Mouse (Mus musculus) embryonic facial prominence, embryonic 14.5 days (tissue): ENCODE results near the gene Apobec2. TPM values are rescaled to one million over a fixed set of nuclear protein-coding genes. Genes with fewer than 3 reads are reported as not detected.

Experiments used
- ATAC-seq: fragments of 200-750 bp; cut with Nextera tagmentation; 2 replicates; pipeline ENCODE4 v1.8.0; 2017; ENCODE audit warnings: low read depth, moderate number of reproducible peaks, moderate TSS enrichment
- DNase-seq: peaks from one replicate; pipeline ENCODE4 v3.0.0-alpha.2; 2015; ENCODE audit warnings: low spot score
- H3K27ac ChIP-seq: fragments of 300-500 bp; sonication (generic); replicated peaks from 2 replicates; pipeline ENCODE4 v1.5.1; 2014; ENCODE audit warnings: low read depth, mild to moderate bottlenecking, low read length, moderate library complexity
- H3K27me3 ChIP-seq: fragments of 300-500 bp; sonication (generic); replicated peaks from 2 replicates; pipeline ENCODE4 v1.6.1; 2014; ENCODE audit warnings: low read length; ENCODE audit not compliant: control insufficient read depth, insufficient read depth
- H3K36me3 ChIP-seq: fragments of 300-500 bp; sonication (generic); 2 replicates; pipeline ENCODE4 v1.6.1; 2014; ENCODE audit warnings: low read length, mixed read lengths; ENCODE audit not compliant: control insufficient read depth, insufficient read depth
- H3K4me1 ChIP-seq: fragments of 300-500 bp; sonication (generic); 2 replicates; pipeline ENCODE4 v1.6.1; 2014; ENCODE audit warnings: antibody characterized with exemption, low read length; ENCODE audit not compliant: control insufficient read depth, insufficient read depth
- H3K4me2 ChIP-seq: fragments of 300-500 bp; sonication (generic); 2 replicates; pipeline ENCODE4 v1.6.1; 2014; ENCODE audit warnings: low read depth, mild to moderate bottlenecking, low read length, moderate library complexity, mixed read lengths
- H3K4me3 ChIP-seq: fragments of 300-500 bp; sonication (generic); 2 replicates; pipeline ENCODE4 v1.5.1; 2014; ENCODE audit warnings: low read depth, mild to moderate bottlenecking, low read length
- H3K9ac ChIP-seq: fragments of 300-500 bp; sonication (generic); 2 replicates; pipeline ENCODE4 v1.6.1; 2014; ENCODE audit warnings: low read depth, mild to moderate bottlenecking, low read length, moderate library complexity, mixed read lengths
- H3K9me3 ChIP-seq: fragments of 300-500 bp; sonication (generic); 2 replicates; pipeline ENCODE4 v1.6.1; 2016; ENCODE audit warnings: low read length; ENCODE audit not compliant: control insufficient read depth
- WGBS: fragments of 180-500 bp; shearing (Covaris S2); extraction: QIAGEN DNeasy Blood & Tissue Kit; methylation state at CpG from one replicate; pipeline ENCODE4 v1.1.7; 2014; 5-methylcytosine and 5-hydroxymethylcytosine counted together
- polyA plus RNA-seq: library from polyadenylated mRNA; unstranded; fragments of >200 nt; fragmentation: Nextera tagmentation; extraction: Ambion mirVana; gene quantifications from 2 replicates; pipeline ENCODE4 v1.2.1, GENCODE M21; 2014

Gene Apobec2
- polyA plus RNA-seq, 1 experiment from 2014 or later: 104 TPM

GRCm38 (mm10) chr17:48418174-48418573 lies 14.6 kb downstream of the Apobec2 start:
- Histone ChIP-seq H3K9me3 (no peaks in the 10 kb centered on the region), H3K36me3 (peaks cover 19% of the 10 kb centered on the region; the same call in 1 of the 2 replicates), H3K27me3 (no peaks in the 10 kb centered on the region), H3K4me3 (no peak overlapping the region), H3K27ac (no peak overlapping the region), H3K4me2 (no peak overlapping the region), H3K9ac (no peak overlapping the region), H3K4me1 (no peaks in the 10 kb centered on the region)
- WGBS: 72% methylated on average over 7 of the region's 7 CpGs
- ATAC-seq (no peak), DNase-seq (no peak)

- ATAC-seq (no peak), DNase-seq (no peak)
- no peaks in the 10 kb centered on the region for H3K27me3 ChIP-seq
- no peak overlapping the region for H3K27ac ChIP-seq
- no peaks in the 10 kb centered on the region for H3K9me3 ChIP-seq
- no peaks in the 10 kb centered on the region for H3K4me1 ChIP-seq
- no peak overlapping the region for H3K4me3 ChIP-seq
- WGBS: 90% methylated on average over 6 of the region's 6 CpGs
- H3K4me2 ChIP-seq: no peak overlapping the region
- peaks cover 19% of the 10 kb centered on the region; the same call in 1 of the 2 replicates for H3K36me3 ChIP-seq
- no peak overlapping the region for H3K9ac ChIP-seq
Observed at GRCm38 (mm10) chr17:48417521-48417920, 15.2 kb downstream of the Apobec2 start.

GRCm38 (mm10) chr17:48416425-48417195 lies 16.1 kb downstream of the Apobec2 start:
- Histone ChIP-seq H3K27ac (no peak overlapping the region), H3K9me3 (no peaks in the 10 kb centered on the region), H3K27me3 (no peaks in the 10 kb centered on the region), H3K4me1 (peaks cover 4% of the 10 kb centered on the region; the same call in 1 of the 2 replicates), H3K4me2 (no peak overlapping the region), H3K4me3 (no peak overlapping the region), H3K36me3 (peaks cover 19% of the 10 kb centered on the region; the same call in 1 of the 2 replicates), H3K9ac (no peak overlapping the region)
- DNase-seq (peak; percentile 83), ATAC-seq (peak; percentile 74)
- 88% methylated on average over 14 of the region's 14 CpGs for WGBS

- Histone ChIP-seq H3K4me3 (no peak overlapping the region), H3K9ac (no peak overlapping the region), H3K4me2 (no peak overlapping the region), H3K9me3 (no peaks in the 10 kb centered on the region), H3K36me3 (peaks cover 19% of the 10 kb centered on the region; the same call in 1 of the 2 replicates), H3K27ac (no peak overlapping the region), H3K27me3 (no peaks in the 10 kb centered on the region), H3K4me1 (peaks cover 9% of the 10 kb centered on the region; the same call in 1 of the 2 replicates)
- ATAC-seq (no peak), DNase-seq (peak; percentile 30)
- WGBS: 80% methylated on average over 7 of the region's 7 CpGs
Observed at GRCm38 (mm10) chr17:48416011-48416410, 16.7 kb downstream of the Apobec2 start.

- H3K4me1 ChIP-seq: peaks cover 20% of the 10 kb centered on the region
- peak overlapping the region; percentile 100; the same call in 1 of the 2 replicates for H3K27ac ChIP-seq
- 43% methylated on average over 8 of the region's 8 CpGs for WGBS
- no peaks in the 10 kb centered on the region for H3K9me3 ChIP-seq
- peak overlapping the region; percentile 84 for H3K9ac ChIP-seq
- ATAC-seq (no peak), DNase-seq (no peak)
- peak overlapping the region; percentile 71 for H3K4me2 ChIP-seq
- no peaks in the 10 kb centered on the region for H3K27me3 ChIP-seq
- H3K36me3 ChIP-seq: peaks cover 17% of the 10 kb centered on the region; the same call in 1 of the 2 replicates
- peak overlapping the region; percentile 97 for H3K4me3 ChIP-seq
Observed at GRCm38 (mm10) chr17:48411241-48411640, 21.5 kb downstream of the Apobec2 start.

GRCm38 (mm10) chr17:48410299-48410785 lies 22.4 kb downstream of the Apobec2 start:
- Histone ChIP-seq H3K4me1 (peaks cover 20% of the 10 kb centered on the region), H3K36me3 (peaks cover 8% of the 10 kb centered on the region; the same call in 1 of the 2 replicates), H3K9ac (peak overlapping the region; percentile 84), H3K27me3 (no peaks in the 10 kb centered on the region), H3K27ac (peak overlapping the region; percentile 100), H3K4me3 (peak overlapping the region; percentile 97), H3K4me2 (peak overlapping the region; percentile 71), H3K9me3 (no peaks in the 10 kb centered on the region)
- ATAC-seq (no peak; the same call in 1 of the 2 replicates), DNase-seq (peak; percentile 65)
- WGBS: under 1% methylated on average over 13 of the region's 13 CpGs

GRCm38 (mm10) chr17:48409380-48410298 lies 23.1 kb downstream of the Apobec2 start, which contains the start of the genes Nfya and Oard1:
Gene Nfya, minus strand, starts transcription at chr17:48409906.
Gene Oard1, plus strand, starts transcription at chr17:48410014.
- Histone ChIP-seq H3K4me1 (peaks cover 20% of the 10 kb centered on the region), H3K9ac (peak within 1 kb of the TSS; percentile 100), H3K27me3 (no peaks in the 10 kb centered on the region), H3K36me3 (0 out of 2 replicates have a peak, but pooled peaks cover 3% of the 10 kb centered on the region), H3K9me3 (no peaks in the 10 kb centered on the region), H3K27ac (peak within 1 kb of the TSS; percentile 100), H3K4me2 (peak within 1 kb of the TSS; percentile 74), H3K4me3 (peak within 1 kb of the TSS; percentile 97)
- ATAC-seq: peak; percentile 97
- WGBS: under 1% methylated on average over 40 of the region's 84 CpGs
- peak; percentile 100 for DNase-seq
